Mouse (Mus musculus) forebrain, embryonic 15.5 days (tissue): ENCODE results near the gene Trappc1. TPM values are rescaled to one million over a fixed set of nuclear protein-coding genes. Genes with fewer than 3 reads are reported as not detected.

Experiments
- ATAC-seq: fragments of 200-750 bp; cut with Nextera tagmentation; replicated peaks from 2 replicates; pipeline ENCODE4 v1.8.0; 2017; ENCODE audit warnings: mild to moderate bottlenecking, moderate TSS enrichment, moderate library complexity
- H3K27ac ChIP-seq: fragments of 300-500 bp; sonication (generic); replicated peaks from 2 replicates; pipeline ENCODE4 v1.5.1; 2015; ENCODE audit warnings: mild to moderate bottlenecking, inconsistent platforms
- H3K27me3 ChIP-seq: fragments of 300-500 bp; sonication (generic); 2 replicates; pipeline ENCODE4 v1.6.1; 2015; ENCODE audit warnings: inconsistent platforms
- H3K36me3 ChIP-seq: fragments of 300-500 bp; sonication (generic); 2 replicates; pipeline ENCODE4 v1.6.1; 2015; ENCODE audit warnings: mild to moderate bottlenecking, inconsistent platforms
- H3K4me1 ChIP-seq: fragments of 300-500 bp; sonication (generic); 2 replicates; pipeline ENCODE4 v1.6.1; 2015; ENCODE audit warnings: inconsistent platforms
- H3K4me2 ChIP-seq: fragments of 300-500 bp; sonication (generic); replicated peaks from 2 replicates; pipeline ENCODE4 v1.6.1; 2015; ENCODE audit warnings: mild to moderate bottlenecking, inconsistent platforms
- H3K4me3 ChIP-seq: fragments of 300-500 bp; sonication (generic); 2 replicates; pipeline ENCODE4 v1.5.1; 2015; ENCODE audit warnings: mild to moderate bottlenecking, inconsistent platforms
- H3K9ac ChIP-seq: fragments of 300-500 bp; sonication (generic); replicated peaks from 2 replicates; pipeline ENCODE4 v1.6.1; 2015; ENCODE audit warnings: mild to moderate bottlenecking, inconsistent platforms
- H3K9me3 ChIP-seq: fragments of 300-500 bp; sonication (generic); 2 replicates; pipeline ENCODE4 v1.6.1; 2016; ENCODE audit warnings: inconsistent platforms
- WGBS: fragments of 180-500 bp; shearing (Covaris S2); methylation state at CpG from one replicate; pipeline ENCODE4 v1.1.7; 2015; ENCODE audit warnings: mixed read lengths; 5-methylcytosine and 5-hydroxymethylcytosine counted together
- polyA plus RNA-seq: library from polyadenylated mRNA; unstranded; fragments of >200 nt; fragmentation: Nextera tagmentation; extraction: Ambion mirVana; gene quantifications from 2 replicates; pipeline ENCODE4 v1.2.1, GENCODE M21; 2015

Trappc1 gene
- 166 and 170 TPM in 2 replicates for polyA plus RNA-seq

DNA sequence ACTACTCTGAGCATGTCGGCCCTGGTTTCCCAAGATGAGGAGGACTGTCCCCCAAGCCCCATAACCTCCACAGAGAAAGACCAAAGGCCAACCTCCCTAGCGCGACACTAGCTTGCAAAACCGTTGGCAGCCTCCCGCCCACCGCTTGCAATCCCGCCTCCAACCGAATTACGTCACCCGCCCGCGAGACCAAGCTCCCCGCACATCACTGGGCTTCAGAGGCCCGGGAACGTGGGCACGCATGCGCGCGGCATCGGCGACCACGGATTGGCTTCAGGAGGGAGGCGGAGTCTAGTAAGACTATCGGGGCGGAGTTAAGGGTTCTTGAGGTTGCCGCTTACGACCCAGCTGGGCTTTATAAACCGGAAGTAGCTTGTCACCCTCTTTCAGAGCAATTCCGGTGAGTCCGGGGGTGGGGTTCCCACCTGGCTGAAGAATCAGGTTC is at the start of gene Trappc1, which contains the start of gene Cntrob:
Gene Trappc1, plus strand, starts transcription at position 314 of the 445 bp plus-strand sequence.
Gene Cntrob, minus strand, starts transcription at position 109 of the 445 bp plus-strand sequence.
- WGBS, result under 1% methylated on average over 30 of the region's 30 CpGs
- H3K9me3 ChIP-seq, result no peaks in the 10 kb centered on the region
- H3K4me3 ChIP-seq, result peak within 1 kb of the TSS; percentile 59
- peak within 1 kb of the TSS; percentile 78 for H3K4me2 ChIP-seq
- peaks cover 49% of the 10 kb centered on the region for H3K4me1 ChIP-seq
- peaks cover 5% of the 10 kb centered on the region for H3K36me3 ChIP-seq
- peak within 1 kb of the TSS; percentile 72 for H3K9ac ChIP-seq
- H3K27ac ChIP-seq, result peak within 1 kb of the TSS; percentile 86
- H3K27me3 ChIP-seq, result peaks cover 6% of the 10 kb centered on the region; the same call in 1 of the 2 replicates
- ATAC-seq, result peak; percentile 96

DNA sequence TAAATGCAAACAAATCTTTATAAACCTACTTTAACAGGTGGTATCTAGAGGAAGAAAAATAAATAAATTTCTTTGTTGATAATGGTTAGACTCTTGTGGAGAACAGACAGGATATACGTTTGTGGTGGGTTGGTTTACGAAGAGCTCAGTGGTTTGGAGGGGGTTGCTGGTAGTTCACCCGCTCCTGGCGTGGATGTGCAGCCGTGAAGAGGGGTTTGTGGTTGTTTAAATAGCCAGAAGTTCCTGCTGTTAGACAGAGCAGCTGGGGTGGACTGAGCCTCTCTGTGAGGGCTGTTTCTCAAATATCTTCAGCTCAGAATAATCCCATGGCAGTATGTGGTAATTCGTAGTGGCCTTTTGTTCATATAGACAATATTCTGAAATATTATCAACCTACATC is 48.1 kb upstream of the Trappc1 start:
- Histone ChIP-seq H3K36me3 (no peaks in the 10 kb centered on the region), H3K4me2 (no peak overlapping the region), H3K27me3 (no peaks in the 10 kb centered on the region), H3K4me1 (0 out of 2 replicates have a peak, but pooled peaks cover 4% of the 10 kb centered on the region), H3K4me3 (no peak overlapping the region), H3K9ac (no peak overlapping the region), H3K9me3 (no peaks in the 10 kb centered on the region), H3K27ac (no peak overlapping the region)
- no peak for ATAC-seq
- WGBS, result 85% methylated on average over 6 of the region's 6 CpGs

DNA sequence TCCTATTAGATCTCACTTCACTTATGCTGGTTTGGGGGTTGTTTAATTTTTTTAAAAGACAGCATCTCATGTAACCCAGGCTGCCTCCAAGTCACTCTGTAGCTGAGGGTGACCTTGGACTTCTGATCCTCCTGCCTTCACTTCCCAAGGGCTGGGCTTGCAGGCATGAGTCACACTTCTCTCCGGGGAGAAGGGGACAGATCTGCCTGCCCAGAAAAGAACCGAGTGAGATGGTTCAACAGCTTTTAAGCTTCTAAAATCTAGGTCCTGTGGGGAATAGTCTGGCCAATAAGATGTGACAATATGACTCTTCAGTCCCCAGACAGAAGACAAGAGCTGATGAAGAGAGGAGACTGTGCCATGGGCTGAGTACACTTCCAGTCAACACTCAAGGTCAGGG is 47.7 kb upstream of the Trappc1 start:
- no peaks in the 10 kb centered on the region for H3K9me3 ChIP-seq
- 76% methylated on average over 2 of the region's 2 CpGs for WGBS
- no peaks in the 10 kb centered on the region for H3K27me3 ChIP-seq
- 0 out of 2 replicates have a peak, but pooled peaks cover 4% of the 10 kb centered on the region for H3K4me1 ChIP-seq
- no peak overlapping the region for H3K9ac ChIP-seq
- no peaks in the 10 kb centered on the region for H3K36me3 ChIP-seq
- no peak overlapping the region for H3K4me3 ChIP-seq
- H3K4me2 ChIP-seq, result no peak overlapping the region
- H3K27ac ChIP-seq, result no peak overlapping the region
- no peak for ATAC-seq

DNA sequence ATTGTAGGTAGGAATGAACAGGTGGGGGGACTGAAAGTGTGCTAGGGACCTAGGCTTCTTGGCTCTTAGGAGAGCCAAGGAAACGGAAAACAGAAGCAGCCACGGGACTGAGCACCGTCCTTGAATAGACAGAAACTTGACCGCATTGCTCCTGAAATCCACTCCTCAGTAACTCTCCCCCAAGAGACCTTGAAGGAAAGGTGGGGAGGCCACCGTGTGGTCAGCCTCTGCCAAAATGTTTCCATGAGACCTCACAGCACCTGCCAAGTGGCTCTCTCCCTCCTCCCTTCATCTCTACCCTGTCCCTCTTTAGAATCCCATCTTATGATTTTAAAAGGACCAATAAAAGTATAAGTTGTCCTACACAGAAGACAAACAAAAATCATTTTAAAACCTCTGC is 46.5 kb upstream of the Trappc1 start:
- Histone ChIP-seq H3K27me3 (no peaks in the 10 kb centered on the region), H3K4me2 (no peak overlapping the region), H3K27ac (no peak overlapping the region), H3K4me1 (no peaks in the 10 kb centered on the region), H3K36me3 (no peaks in the 10 kb centered on the region), H3K4me3 (no peak overlapping the region), H3K9me3 (no peaks in the 10 kb centered on the region), H3K9ac (no peak overlapping the region)
- no peak for ATAC-seq
- WGBS, result 71% methylated on average over 5 of the region's 5 CpGs

DNA sequence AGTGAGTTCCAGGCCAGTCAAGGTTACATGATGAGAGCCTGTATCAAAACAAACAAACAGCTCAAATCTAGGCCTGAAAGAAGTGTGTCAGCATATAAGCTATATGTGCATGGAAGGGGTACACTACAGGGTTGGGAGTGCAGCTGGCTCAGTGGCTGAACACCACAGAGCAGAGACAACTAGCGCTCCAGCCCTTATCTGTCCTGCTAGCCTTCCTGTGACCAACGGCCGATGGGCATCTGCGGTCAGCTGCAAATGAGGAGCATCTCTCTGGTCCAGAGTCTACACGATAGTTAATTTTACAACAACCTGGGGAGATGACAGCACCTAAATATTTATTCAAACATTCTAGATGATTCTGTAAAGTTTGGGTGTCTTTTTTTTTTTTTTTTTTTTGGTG is 32.7 kb upstream of the Trappc1 start:
- ATAC-seq, result no peak
- Histone ChIP-seq H3K9ac (no peak overlapping the region), H3K4me3 (no peak overlapping the region), H3K4me2 (no peak overlapping the region), H3K27me3 (no peaks in the 10 kb centered on the region), H3K4me1 (no peaks in the 10 kb centered on the region), H3K9me3 (no peaks in the 10 kb centered on the region), H3K27ac (no peak overlapping the region), H3K36me3 (no peaks in the 10 kb centered on the region; the same call in 1 of the 2 replicates)
- 92% methylated on average over 5 of the region's 5 CpGs for WGBS

DNA sequence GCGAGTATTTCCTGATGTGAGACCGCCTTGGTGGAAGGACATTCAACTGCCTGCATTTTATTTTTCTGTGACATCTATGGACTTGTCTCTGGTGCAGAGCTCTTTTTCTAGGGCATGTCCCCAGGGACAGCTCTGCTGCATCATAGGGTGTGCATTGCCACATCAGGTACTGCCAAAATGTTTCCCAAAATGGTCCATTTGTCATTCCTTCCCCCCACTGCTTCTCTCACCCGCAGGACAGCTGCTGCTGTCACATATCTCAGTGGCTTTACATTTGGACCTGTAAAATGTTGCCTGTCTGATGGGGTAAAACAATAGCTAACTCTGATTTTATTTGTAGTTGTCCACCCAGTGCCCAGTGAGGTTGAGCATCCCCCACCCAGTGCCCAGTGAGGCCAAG is 28.5 kb upstream of the Trappc1 start:
- peaks cover 12% of the 10 kb centered on the region for H3K36me3 ChIP-seq
- no peak overlapping the region for H3K9ac ChIP-seq
- no peaks in the 10 kb centered on the region for H3K4me1 ChIP-seq
- no peak overlapping the region for H3K4me2 ChIP-seq
- H3K4me3 ChIP-seq, result no peak overlapping the region
- no peaks in the 10 kb centered on the region for H3K27me3 ChIP-seq
- 93% methylated on average over 3 of the region's 3 CpGs for WGBS
- H3K9me3 ChIP-seq, result no peaks in the 10 kb centered on the region
- H3K27ac ChIP-seq, result no peak overlapping the region
- no peak for ATAC-seq

DNA sequence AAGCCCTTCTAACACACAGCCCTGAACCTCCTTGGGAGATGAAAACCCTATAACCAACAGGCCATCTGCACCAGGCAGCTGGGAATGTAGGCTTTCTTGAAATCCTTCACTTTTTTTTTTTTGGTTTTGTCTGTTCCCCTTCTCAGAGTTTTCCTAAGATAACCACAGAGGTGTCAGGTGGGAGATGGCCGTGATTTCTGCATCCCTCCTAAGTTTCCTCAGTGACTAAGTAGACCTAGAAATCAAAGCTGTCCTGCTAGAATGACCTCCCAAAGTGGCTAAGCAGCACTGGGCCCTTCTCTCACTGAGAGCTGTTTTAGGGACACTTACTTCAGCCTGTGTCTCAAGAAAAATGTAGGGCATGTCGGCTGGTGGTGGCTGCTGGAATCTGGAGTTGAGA is 26.0 kb upstream of the Trappc1 start:
- WGBS, result 88% methylated on average over 2 of the region's 2 CpGs
- no peak overlapping the region for H3K4me2 ChIP-seq
- no peak overlapping the region for H3K27ac ChIP-seq
- no peak overlapping the region for H3K9ac ChIP-seq
- peaks cover 26% of the 10 kb centered on the region for H3K36me3 ChIP-seq
- no peaks in the 10 kb centered on the region for H3K9me3 ChIP-seq
- ATAC-seq, result no peak
- no peak overlapping the region for H3K4me3 ChIP-seq
- no peaks in the 10 kb centered on the region for H3K27me3 ChIP-seq
- no peaks in the 10 kb centered on the region for H3K4me1 ChIP-seq

DNA sequence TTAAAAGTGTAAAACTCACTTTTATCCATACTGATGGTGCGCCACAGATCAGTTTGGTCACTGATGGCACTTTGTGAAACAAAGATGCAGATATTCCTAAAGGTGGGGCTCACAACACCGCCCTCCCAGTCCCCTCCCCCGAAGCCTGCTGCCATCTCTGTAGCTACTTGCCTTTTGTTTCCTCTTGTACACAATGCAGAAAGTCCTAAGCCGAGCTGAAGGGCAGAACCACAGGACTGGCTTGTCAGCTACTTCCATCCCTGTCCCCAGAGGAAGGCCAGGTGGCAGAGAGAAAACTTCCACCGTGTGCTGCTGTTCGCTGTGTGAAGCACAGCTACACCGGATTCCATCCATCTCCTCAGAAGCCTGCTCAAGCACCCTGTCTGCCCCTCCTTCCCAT is 25.5 kb upstream of the Trappc1 start:
- 73% methylated on average over 7 of the region's 7 CpGs for WGBS

DNA sequence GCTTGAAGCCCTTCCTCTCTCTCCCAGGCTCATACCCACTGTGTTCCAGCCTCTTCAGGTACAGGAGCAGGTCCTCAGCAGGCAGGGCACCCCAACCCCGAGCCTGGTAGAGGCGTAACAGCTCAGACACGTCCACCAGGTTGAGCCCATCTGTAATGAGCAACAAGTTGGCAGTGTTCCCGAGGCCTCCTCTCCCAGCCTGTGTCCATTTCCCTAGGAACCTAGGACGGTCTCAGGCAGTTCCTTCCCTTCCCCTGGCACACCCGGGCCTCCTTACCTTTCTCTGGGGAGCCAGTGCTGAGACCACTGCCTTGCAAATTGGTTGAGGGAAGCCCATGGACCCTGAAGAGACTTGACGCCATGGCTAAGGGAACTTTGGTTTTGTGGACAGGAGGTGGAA is 21.0 kb upstream of the Trappc1 start:
- no peak for ATAC-seq
- no peak overlapping the region for H3K4me2 ChIP-seq
- no peaks in the 10 kb centered on the region for H3K27me3 ChIP-seq
- H3K36me3 ChIP-seq, result peaks cover 67% of the 10 kb centered on the region
- no peak overlapping the region for H3K4me3 ChIP-seq
- no peak overlapping the region for H3K27ac ChIP-seq
- no peaks in the 10 kb centered on the region for H3K9me3 ChIP-seq
- H3K9ac ChIP-seq, result no peak overlapping the region
- no peaks in the 10 kb centered on the region for H3K4me1 ChIP-seq
- WGBS, result 85% methylated on average over 7 of the region's 7 CpGs

More for the DNA sequence above, 25.5 kb upstream of the Trappc1 start:
- Histone ChIP-seq H3K4me3 (no peak overlapping the region), H3K36me3 (peaks cover 30% of the 10 kb centered on the region), H3K9ac (no peak overlapping the region), H3K27me3 (no peaks in the 10 kb centered on the region), H3K4me2 (no peak overlapping the region), H3K27ac (no peak overlapping the region), H3K4me1 (no peaks in the 10 kb centered on the region), H3K9me3 (no peaks in the 10 kb centered on the region)
- ATAC-seq, result no peak

DNA sequence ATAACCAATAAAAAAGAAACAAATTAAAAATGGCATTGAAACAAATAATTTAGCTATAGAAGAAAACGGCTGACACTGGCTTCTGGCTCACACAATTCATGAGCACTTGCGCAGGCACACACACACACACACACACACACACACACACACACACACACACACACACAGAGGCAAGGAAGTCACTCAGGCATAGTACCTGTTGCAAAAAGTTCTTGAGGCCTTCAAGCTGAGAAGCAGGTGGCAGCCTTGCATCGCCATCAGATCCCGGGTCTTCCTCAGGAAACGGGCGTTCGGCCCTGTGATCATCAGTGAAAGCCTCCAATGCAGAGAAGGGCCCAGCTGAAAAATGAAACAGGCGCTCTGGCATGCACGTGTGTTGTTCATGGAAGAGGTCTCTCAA is 18.5 kb upstream of the Trappc1 start:
- Histone ChIP-seq H3K4me1 (no peaks in the 10 kb centered on the region), H3K27me3 (no peaks in the 10 kb centered on the region), H3K9me3 (no peaks in the 10 kb centered on the region), H3K4me3 (no peak overlapping the region), H3K27ac (no peak overlapping the region), H3K9ac (no peak overlapping the region), H3K36me3 (peaks cover 77% of the 10 kb centered on the region), H3K4me2 (no peak overlapping the region)
- 91% methylated on average over 9 of the region's 9 CpGs for WGBS
- no peak for ATAC-seq

DNA sequence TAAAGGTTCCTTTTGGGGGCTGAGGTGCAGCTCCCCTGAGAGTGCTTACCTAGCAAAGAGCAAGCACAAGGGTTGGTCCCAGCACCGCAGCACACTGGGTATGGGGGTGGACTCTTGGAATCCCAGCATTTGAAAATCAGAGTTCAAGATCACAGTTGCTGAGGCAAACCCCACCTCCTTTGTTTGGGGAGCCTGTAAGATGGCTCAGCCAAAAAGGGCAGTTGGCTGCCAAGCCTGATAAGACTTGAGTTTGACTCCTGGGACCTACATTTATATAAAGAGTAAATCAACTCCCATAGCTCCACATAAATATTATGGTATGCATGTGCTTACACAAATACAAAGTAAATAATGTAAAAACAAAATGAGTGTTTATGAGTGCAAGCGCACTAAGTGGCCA is 17.7 kb upstream of the Trappc1 start:
- H3K4me1 ChIP-seq, result no peaks in the 10 kb centered on the region
- 96% methylated on average over 2 of the region's 2 CpGs for WGBS
- no peak overlapping the region for H3K9ac ChIP-seq
- no peak overlapping the region for H3K27ac ChIP-seq
- H3K27me3 ChIP-seq, result no peaks in the 10 kb centered on the region
- H3K4me2 ChIP-seq, result no peak overlapping the region
- no peak overlapping the region for H3K4me3 ChIP-seq
- H3K36me3 ChIP-seq, result peaks cover 85% of the 10 kb centered on the region
- no peaks in the 10 kb centered on the region for H3K9me3 ChIP-seq
- no peak for ATAC-seq

DNA sequence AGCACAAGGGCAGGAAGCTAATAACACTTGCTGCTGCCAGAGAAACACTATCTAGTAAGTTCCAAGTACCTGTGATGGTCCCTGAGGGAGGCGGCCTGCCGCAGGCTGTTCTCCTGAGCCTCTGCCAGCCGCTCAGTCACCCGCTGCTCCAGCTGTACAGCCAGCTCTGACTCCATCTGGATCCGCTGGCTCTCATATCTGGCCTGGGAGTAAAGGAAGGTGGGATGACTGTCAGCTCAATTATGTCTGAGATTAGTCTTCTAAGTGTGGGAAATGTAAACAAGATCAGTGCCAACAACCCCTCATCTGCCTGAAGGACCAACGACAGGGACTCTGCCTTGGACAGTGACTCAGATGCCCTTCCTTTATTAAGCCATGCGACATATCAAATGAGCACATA is 12.5 kb upstream of the Trappc1 start:
- Histone ChIP-seq H3K9ac (no peak overlapping the region), H3K27me3 (no peaks in the 10 kb centered on the region), H3K27ac (no peak overlapping the region), H3K4me3 (no peak overlapping the region), H3K4me1 (no peaks in the 10 kb centered on the region), H3K36me3 (peaks cover 72% of the 10 kb centered on the region), H3K9me3 (no peaks in the 10 kb centered on the region), H3K4me2 (no peak overlapping the region)
- 75% methylated on average over 7 of the region's 7 CpGs for WGBS
- no peak for ATAC-seq

DNA sequence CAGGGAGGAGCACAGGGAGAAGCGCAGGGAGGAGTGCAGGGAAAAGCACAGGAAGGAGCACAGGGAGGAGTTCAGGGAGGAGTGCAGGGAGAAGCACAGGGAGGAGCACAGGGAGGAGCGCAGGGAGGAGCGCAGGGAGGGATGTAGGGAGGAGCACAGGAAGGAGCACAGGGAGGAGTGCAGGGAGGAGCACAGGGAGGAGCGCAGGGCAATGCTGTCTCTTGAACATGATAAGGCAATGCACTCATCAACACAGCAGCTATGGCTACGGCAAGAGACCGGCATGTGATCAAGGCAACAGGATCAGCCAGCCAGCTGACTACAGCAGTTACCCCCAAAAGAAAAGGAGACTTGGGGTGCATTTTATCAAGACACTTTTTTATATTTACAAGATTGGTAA is 7.4 kb upstream of the Trappc1 start:
- H3K27me3 ChIP-seq, result no peaks in the 10 kb centered on the region
- H3K36me3 ChIP-seq, result peaks cover 47% of the 10 kb centered on the region
- no peak overlapping the region for H3K9ac ChIP-seq
- H3K4me1 ChIP-seq, result no peaks in the 10 kb centered on the region; the same call in 1 of the 2 replicates
- H3K27ac ChIP-seq, result no peak overlapping the region
- no peak for ATAC-seq
- 97% methylated on average over 6 of the region's 6 CpGs for WGBS
- H3K9me3 ChIP-seq, result no peaks in the 10 kb centered on the region
- no peak overlapping the region for H3K4me2 ChIP-seq
- H3K4me3 ChIP-seq, result no peak overlapping the region
